Mouse (Mus musculus) effector memory CD4-positive, alpha-beta T cell, adult 7 months (primary cell): ENCODE results near the gene Fbxw5. TPM values are rescaled to one million over a fixed set of nuclear protein-coding genes. Genes with fewer than 3 reads are reported as not detected.

Experiments used
- polyA plus RNA-seq: library from polyadenylated mRNA; unstranded; fragments of 100-300 nt; shearing (Covaris generic); gene quantifications from one replicate; pipeline ENCODE4 v1.2.1, GENCODE M21; 2017

Gene Fbxw5
- polyA plus RNA-seq: 71.7 TPM

GRCm38 (mm10) chr2:25500576-25501405 is at the start of gene Fbxw5:
TSS of gene Fbxw5 (plus strand) at chr2:25500750.

GRCm38 (mm10) chr2:25456205-25456953 is 44.2 kb upstream of the Fbxw5 start, which contains the start of gene Clic3:
TSS of gene Clic3 (plus strand) at chr2:25456838.

GRCm38 (mm10) chr2:25460551-25461309 is 39.8 kb upstream of the Fbxw5 start, which contains the start of gene Paxx:
TSS of gene Paxx (minus strand) at chr2:25461094.

GRCm38 (mm10) chr2:25469969-25470368 is 30.6 kb upstream of the Fbxw5 start, which contains the start of gene Ptgds:
TSS of gene Ptgds (minus strand) at chr2:25470046.

GRCm38 (mm10) chr2:25493476-25493961 is 7.0 kb upstream of the Fbxw5 start, which contains the start of gene Lcn12:
TSS of gene Lcn12 (minus strand) at chr2:25493911.

GRCm38 (mm10) chr2:25501593-25502486 is 1.3 kb downstream of the Fbxw5 start, which contains the start of gene C8g:
TSS of gene C8g (minus strand) at chr2:25501719.

GRCm38 (mm10) chr2:25546811-25547491 is 46.4 kb downstream of the Fbxw5 start, which contains the start of gene Traf2:
TSS of gene Traf2 (minus strand) at chr2:25546940.

Other genes starting within 250 kb of the Fbxw5 start
- gene Tmem203, start 245.3 kb upstream of the Fbxw5 start, polyA plus RNA-seq: 13.5 TPM
- 25.6 TPM for gene Tprn, start 238.1 kb upstream of the Fbxw5 start, polyA plus RNA-seq
- gene Ssna1, start 228.3 kb upstream of the Fbxw5 start, polyA plus RNA-seq: 64.4 TPM
- 76.4 TPM for gene Anapc2, start 228.3 kb upstream of the Fbxw5 start, polyA plus RNA-seq
- 0.91 TPM for gene Tmem210, start 212.6 kb upstream of the Fbxw5 start, polyA plus RNA-seq
- gene Lrrc26, start 210.8 kb upstream of the Fbxw5 start, polyA plus RNA-seq: not detected
- not detected for gene Grin1, start 181.6 kb upstream of the Fbxw5 start, polyA plus RNA-seq
- gene Man1b1, start 168.4 kb upstream of the Fbxw5 start, polyA plus RNA-seq: 25.5 TPM
- gene Dpp7, start 144.4 kb upstream of the Fbxw5 start, polyA plus RNA-seq: 12.7 TPM
- 23.4 TPM for gene Uap1l1, start 135.1 kb upstream of the Fbxw5 start, polyA plus RNA-seq
- gene Sapcd2, start 128.4 kb upstream of the Fbxw5 start, polyA plus RNA-seq: not detected
- not detected for gene Entpd2, start 104.9 kb upstream of the Fbxw5 start, polyA plus RNA-seq
- gene Npdc1, start 101.4 kb upstream of the Fbxw5 start, polyA plus RNA-seq: 2.1 TPM
- gene Fut7, start 77.5 kb upstream of the Fbxw5 start, polyA plus RNA-seq: 0.26 TPM
- gene Abca2, start 72.0 kb upstream of the Fbxw5 start, polyA plus RNA-seq: 51.3 TPM
- gene Clic3, start 43.9 kb upstream of the Fbxw5 start, polyA plus RNA-seq: 1.0 TPM
- 50.2 TPM for gene Paxx, start 39.7 kb upstream of the Fbxw5 start, polyA plus RNA-seq
- gene Ptgds, start 30.7 kb upstream of the Fbxw5 start, polyA plus RNA-seq: not detected
- gene Lcn12, start 6.8 kb upstream of the Fbxw5 start, polyA plus RNA-seq: not detected
- 4.6 TPM for gene C8g, start 969 bp downstream of the Fbxw5 start, polyA plus RNA-seq
- 81.5 TPM for gene Traf2, start 46.2 kb downstream of the Fbxw5 start, polyA plus RNA-seq
- 237 TPM for gene Edf1, start 57.1 kb downstream of the Fbxw5 start, polyA plus RNA-seq
- gene Mamdc4, start 74.1 kb downstream of the Fbxw5 start, polyA plus RNA-seq: 1.4 TPM
- gene Phpt1, start 74.5 kb downstream of the Fbxw5 start, polyA plus RNA-seq: 49.8 TPM
- 1.1 TPM for gene Ajm1, start 81.0 kb downstream of the Fbxw5 start, polyA plus RNA-seq
- 33.1 TPM for gene Rabl6, start 107.8 kb downstream of the Fbxw5 start, polyA plus RNA-seq
- gene Ccdc183, start 116.9 kb downstream of the Fbxw5 start, polyA plus RNA-seq: 0.22 TPM
- gene Tmem141, start 121.3 kb downstream of the Fbxw5 start, polyA plus RNA-seq: 4.9 TPM
- gene Fcna, start 127.3 kb downstream of the Fbxw5 start, polyA plus RNA-seq: not detected
- not detected for gene Lcn8, start 152.4 kb downstream of the Fbxw5 start, polyA plus RNA-seq
- not detected for gene Lcn5, start 157.2 kb downstream of the Fbxw5 start, polyA plus RNA-seq
- not detected for gene Lcn6, start 176.0 kb downstream of the Fbxw5 start, polyA plus RNA-seq
- 0.46 TPM for gene Lcn10, start 182.0 kb downstream of the Fbxw5 start, polyA plus RNA-seq
- not detected for gene Obp2a, start 199.3 kb downstream of the Fbxw5 start, polyA plus RNA-seq
- 23.6 TPM for gene Bmyc, start 206.0 kb downstream of the Fbxw5 start, polyA plus RNA-seq
- gene Obp2b, start 236.3 kb downstream of the Fbxw5 start, polyA plus RNA-seq: not detected